Mouse (Mus musculus) monocyte, adult 5-6 weeks (primary cell): ENCODE measurements around the gene Usp17lb. TPM values are rescaled to one million over a fixed set of nuclear protein-coding genes. Genes with fewer than 3 reads are reported as not detected.
"Not testable (repeated sequence)": the region's sequence is repeated elsewhere in the genome, so short reads cannot be mapped to it uniquely, and the experiment has no call there.

Source experiments
- ATAC-seq: fragments of 153-309, 156-312 bp; replicated peaks from 2 replicates; pipeline ENCODE4 v1.8.0; 2017; ENCODE audit warnings: mild to moderate bottlenecking; ENCODE audit not compliant: low TSS enrichment, insufficient number of reproducible peaks, severe bottlenecking, poor library complexity, low FRiP score
- total RNA-seq: library from RNA; stranded (forward); fragments of 200-1000, 200-491, 200-594 nt; gene quantifications from 3 replicates; pipeline ENCODE4 v1.2.3, GENCODE M21; 2017

Usp17lb gene
- total RNA-seq: not detected in 3 replicates

GRCm38 (mm10) chr7:104842503-104842902, at the start of gene Usp17lb:
TSS of gene Usp17lb (minus strand) at chr7:104842603.
- ATAC-seq: no peak

GRCm38 (mm10) chr7:104877731-104878130, 35.3 kb upstream of the Usp17lb start, which contains the start of gene Olfr665:
TSS of gene Olfr665 (plus strand) at chr7:104878031.
- no peak for ATAC-seq

- no peak for ATAC-seq
Measured at GRCm38 (mm10) chr7:104861381-104861780, 19.0 kb upstream of the Usp17lb start.

- no peak for ATAC-seq
Measured at GRCm38 (mm10) chr7:104857683-104858082, 15.3 kb upstream of the Usp17lb start.

GRCm38 (mm10) chr7:104856709-104857108, 14.3 kb upstream of the Usp17lb start, which contains the start of gene Usp17la:
TSS of gene Usp17la (plus strand) at chr7:104857009.
- ATAC-seq: not testable (repeated sequence)

- ATAC-seq: no peak
Measured at GRCm38 (mm10) chr7:104855248-104855750, 12.9 kb upstream of the Usp17lb start.

GRCm38 (mm10) chr7:104851546-104851945, 9.1 kb upstream of the Usp17lb start:
- ATAC-seq: not testable (repeated sequence)

GRCm38 (mm10) chr7:104843731-104844287, 1.4 kb upstream of the Usp17lb start:
- ATAC-seq: no peak

GRCm38 (mm10) chr7:104810335-104810734, 32.1 kb downstream of the Usp17lb start:
- ATAC-seq: not testable (repeated sequence)

GRCm38 (mm10) chr7:104790796-104791195, 51.6 kb downstream of the Usp17lb start:
- ATAC-seq: no peak

Other genes with a start within 250 kb of the Usp17lb start
- gene Olfr655, start 240.8 kb downstream of the Usp17lb start, total RNA-seq: not detected in 3 replicates
- not detected in 3 replicates for gene Olfr656, start 228.6 kb downstream of the Usp17lb start, total RNA-seq
- gene Olfr657, start 217.8 kb downstream of the Usp17lb start, total RNA-seq: not detected in 3 replicates
- gene Olfr658, start 195.3 kb downstream of the Usp17lb start, total RNA-seq: not detected in 3 replicates
- gene Olfr659, start 175.8 kb downstream of the Usp17lb start, total RNA-seq: not detected in 3 replicates
- gene Olfr661, start 156.1 kb downstream of the Usp17lb start, total RNA-seq: not detected in 3 replicates
- gene Usp17le, start 65.1 kb downstream of the Usp17lb start, total RNA-seq: not detected in 3 replicates
- not detected in 3 replicates for gene Usp17la, start 14.4 kb upstream of the Usp17lb start, total RNA-seq
- not detected in 3 replicates for gene Olfr665, start 35.4 kb upstream of the Usp17lb start, total RNA-seq
- not detected in 3 replicates for gene Olfr666, start 53.3 kb upstream of the Usp17lb start, total RNA-seq
- not detected in 3 replicates for gene Olfr667, start 78.9 kb upstream of the Usp17lb start, total RNA-seq
- gene Olfr668, start 85.5 kb upstream of the Usp17lb start, total RNA-seq: not detected in 3 replicates
- not detected in 3 replicates for gene Olfr669, start 91.6 kb upstream of the Usp17lb start, total RNA-seq
- gene Olfr670, start 120.0 kb upstream of the Usp17lb start, total RNA-seq: not detected in 3 replicates
- not detected in 3 replicates for gene Olfr671, start 136.5 kb upstream of the Usp17lb start, total RNA-seq
- not detected in 3 replicates for gene Olfr672, start 159.4 kb upstream of the Usp17lb start, total RNA-seq
- gene Olfr675, start 185.9 kb upstream of the Usp17lb start, total RNA-seq: not detected in 3 replicates
- gene Olfr676, start 190.1 kb upstream of the Usp17lb start, total RNA-seq: not detected in 3 replicates
- gene Olfr677, start 208.8 kb upstream of the Usp17lb start, total RNA-seq: not detected in 3 replicates
- not detected in 3 replicates for gene Olfr678, start 221.9 kb upstream of the Usp17lb start, total RNA-seq
- not detected in 3 replicates for gene Olfr679, start 238.6 kb upstream of the Usp17lb start, total RNA-seq